Mouse (Mus musculus) liver, adult 2 months (tissue): Measurements from ENCODE around the gene Atg10.

Experiments used
- CTCF ChIP-seq: fragments of 200-500 bp; IDR thresholded peaks from 2 replicates; pipeline ENCODE4 v1.5.1; 2011; ENCODE audit warnings: low read depth, low read length, control low read depth
- POLR2A ChIP-seq: fragments of 200-500 bp; IDR thresholded peaks from 2 replicates; pipeline ENCODE4 v1.6.1; 2011; ENCODE audit warnings: low read length, control low read depth; ENCODE audit not compliant: insufficient read depth; ENCODE audit errors: extremely low read depth

- no peak for TF ChIP-seq CTCF
- TF ChIP-seq POLR2A = no peak
These were observed 58.6 kb downstream of the Atg10 start for GRCm38 (mm10) chr13:91165200-91165599.
